Mouse (Mus musculus) fibroblast of lung, adult 2 months (primary cell): Measurements from ENCODE around the gene Lipt1.
A peak's percentile ranks its signal among the peaks of the same experiment; 100 is the strongest.

Experiments used
- DNase-seq: peaks from one replicate; pipeline ENCODE4 v3.0.0-alpha.2; 2011; ENCODE audit warnings: low read depth

Lipt1 gene

GRCm38 (mm10) chr1:37871704-37872103 is at the start of gene Lipt1:
Gene Lipt1, plus strand, starts transcription at chr1:37871738.
- peak; percentile 47 for DNase-seq

GRCm38 (mm10) chr1:37831681-37832080 is 39.9 kb upstream of the Lipt1 start:
- no peak for DNase-seq

GRCm38 (mm10) chr1:37846878-37847277 is 24.7 kb upstream of the Lipt1 start:
- DNase-seq: no peak

GRCm38 (mm10) chr1:37850696-37851095 is 20.8 kb upstream of the Lipt1 start:
- no peak for DNase-seq

- DNase-seq: peak; percentile 98
These were observed 6.8 kb upstream of the Lipt1 start for GRCm38 (mm10) chr1:37864511-37865400.

GRCm38 (mm10) chr1:37865401-37866215 is 5.9 kb upstream of the Lipt1 start:
- no peak for DNase-seq

GRCm38 (mm10) chr1:37866286-37866685 is 5.3 kb upstream of the Lipt1 start, which contains the start of gene Tsga10:
Gene Tsga10, minus strand, starts transcription at chr1:37866429.
- DNase-seq: no peak

- no peak for DNase-seq
These were observed 4.5 kb upstream of the Lipt1 start for GRCm38 (mm10) chr1:37867056-37867455.

GRCm38 (mm10) chr1:37867684-37868322 is 3.7 kb upstream of the Lipt1 start:
- no peak for DNase-seq

GRCm38 (mm10) chr1:37868640-37869039 is 2.9 kb upstream of the Lipt1 start:
- DNase-seq: no peak

- no peak for DNase-seq
These were observed 2.2 kb upstream of the Lipt1 start for GRCm38 (mm10) chr1:37869362-37869761.

- DNase-seq: peak; percentile 48
These were observed 861 bp downstream of the Lipt1 start for GRCm38 (mm10) chr1:37872131-37873067.

- DNase-seq: no peak
These were observed 1.6 kb downstream of the Lipt1 start for GRCm38 (mm10) chr1:37873157-37873556.

- DNase-seq: no peak
These were observed 6.4 kb downstream of the Lipt1 start for GRCm38 (mm10) chr1:37877736-37878460.

- DNase-seq: no peak
These were observed 11.9 kb downstream of the Lipt1 start for GRCm38 (mm10) chr1:37883411-37883810.

GRCm38 (mm10) chr1:37884451-37884850 is 12.9 kb downstream of the Lipt1 start:
- DNase-seq: no peak

- DNase-seq: no peak
These were observed 17.7 kb downstream of the Lipt1 start for GRCm38 (mm10) chr1:37889206-37889605.

GRCm38 (mm10) chr1:37890025-37890652 is 18.6 kb downstream of the Lipt1 start, which contains the start of the genes Mitd1 and Mrpl30:
Gene Mitd1, minus strand, starts transcription at chr1:37890411.
Gene Mrpl30, plus strand, starts transcription at chr1:37890477.
- DNase-seq: peak; percentile 74

- no peak for DNase-seq
These were observed 19.9 kb downstream of the Lipt1 start for GRCm38 (mm10) chr1:37891400-37891799.

GRCm38 (mm10) chr1:37894606-37895005 is 23.1 kb downstream of the Lipt1 start:
- DNase-seq: no peak
